Mouse (Mus musculus) testis, adult 2 months (tissue): ENCODE measurements around the gene Asgr1.

ENCODE experiments used
- CTCF ChIP-seq: fragments of 200-500 bp; IDR thresholded peaks from 2 replicates; pipeline ENCODE4 v1.5.1; 2012; ENCODE audit warnings: low read depth, mild to moderate bottlenecking, inconsistent platforms, low read length, moderate library complexity; ENCODE audit not compliant: control insufficient read depth, insufficient read depth, insufficient replicate concordance
- POLR2A ChIP-seq: fragments of 200-500 bp; IDR thresholded peaks from 2 replicates; pipeline ENCODE4 v1.6.1; 2012; ENCODE audit warnings: low read depth, mild to moderate bottlenecking, inconsistent platforms, low read length, moderate library complexity; ENCODE audit not compliant: control insufficient read depth

DNA sequence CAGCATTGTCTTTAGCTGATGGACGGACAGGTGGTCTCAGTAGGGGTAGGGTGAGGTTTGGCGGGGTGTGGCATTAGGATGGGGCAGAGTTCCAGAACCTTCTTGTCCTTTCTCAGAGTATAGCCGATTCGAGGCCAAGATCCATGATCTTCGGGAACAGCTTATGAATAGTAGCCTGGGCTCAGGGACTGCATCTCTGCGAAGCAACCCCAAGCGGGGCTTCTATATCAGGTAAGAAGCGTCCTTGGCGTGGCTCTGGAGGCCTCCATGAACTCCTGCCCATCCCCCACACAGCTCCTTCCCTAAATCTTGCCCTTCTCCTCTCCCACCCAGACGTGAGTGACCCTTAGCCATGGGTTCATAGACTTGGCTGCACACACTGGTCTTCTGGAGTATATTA is 14.3 kb upstream of the Asgr1 start:
- no peak for TF ChIP-seq CTCF
- TF ChIP-seq POLR2A = no peak
